Mouse (Mus musculus): ENCODE measurements around the gene Bsg. TPM values are rescaled to one million over a fixed set of nuclear protein-coding genes. Genes with fewer than 3 reads are reported as not detected.

Gene Bsg
- total RNA-seq, 1 experiment: 858 TPM

DNA sequence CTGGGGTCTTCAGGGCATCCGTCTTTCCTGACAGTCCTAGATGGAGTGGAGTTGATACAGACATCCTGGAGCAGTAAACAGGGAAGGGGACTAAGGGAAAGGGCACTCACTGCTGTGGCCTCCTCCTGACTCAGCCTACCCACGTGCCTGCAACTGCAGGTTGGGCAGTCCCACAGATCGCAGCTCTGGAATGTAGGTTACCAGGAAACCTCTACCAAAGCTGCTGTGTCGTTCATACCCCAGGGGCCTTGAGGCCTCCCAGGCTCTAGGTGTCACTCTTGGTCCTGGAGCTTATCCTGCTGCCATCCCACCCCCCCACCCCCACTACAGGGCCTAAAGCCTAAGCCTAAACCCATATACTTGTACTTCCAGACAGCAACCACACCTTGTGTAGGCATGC is 3.5 kb downstream of the Bsg start:
- H3K4me1 ChIP-seq (ENCODE audit: control insufficient read depth in 2 of 2, insufficient read depth in 2 of 2, low read length in 2 of 2, poor library complexity in 1 of 2): peaks cover 9 to 22% of the 10 kb centered on the region in 2 experiments; a peak in 3 of 4 replicates
- in situ Hi-C loops (cut with MboI; ENCODE audit: low sequenced_read_pairs in 2 of 2, unreplicated experiment in 2 of 2): no loop called here

DNA sequence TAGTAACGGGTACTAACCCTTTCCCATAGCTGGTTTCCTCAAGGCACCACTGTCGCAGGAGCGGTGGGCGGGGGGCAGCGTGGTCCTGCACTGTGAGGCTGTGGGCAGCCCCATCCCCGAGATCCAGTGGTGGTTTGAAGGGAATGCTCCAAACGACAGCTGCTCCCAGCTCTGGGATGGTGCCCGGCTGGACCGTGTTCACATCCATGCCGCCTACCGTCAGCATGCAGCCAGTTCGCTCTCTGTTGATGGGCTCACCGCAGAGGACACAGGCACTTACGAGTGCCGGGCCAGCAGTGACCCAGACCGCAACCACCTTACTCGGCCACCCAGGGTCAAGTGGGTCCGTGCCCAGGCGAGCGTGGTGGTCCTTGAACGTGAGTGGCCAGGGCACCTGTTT is 4.4 kb downstream of the Bsg start:
- H3K36me3 ChIP-seq (ENCODE audit: control insufficient read depth, insufficient read depth, low read length, poor library complexity, severe bottlenecking): peaks cover 45% of the 10 kb centered on the region
- H3K27ac ChIP-seq (ENCODE audit: insufficient read depth, low read depth, low read length, poor library complexity, severe bottlenecking): no peak overlapping the region
- H3K4me3 ChIP-seq (ENCODE audit: insufficient read depth in 1 of 2, low read depth in 1 of 2, low read length in 2 of 2, poor library complexity in 1 of 2, severe bottlenecking in 1 of 2): peak overlapping the region in 1 of 2 experiments; percentile 24; a peak in 2 of 4 replicates
- DNase-seq (ENCODE audit: low read depth, low spot score): no peak
- peaks cover 9 to 22% of the 10 kb centered on the region in 2 experiments; a peak in 3 of 4 replicates for H3K4me1 ChIP-seq (ENCODE audit: control insufficient read depth in 2 of 2, insufficient read depth in 2 of 2, low read length in 2 of 2, poor library complexity in 1 of 2)
- no peaks in the 10 kb centered on the region for H3K9me3 ChIP-seq (ENCODE audit: control insufficient read depth, insufficient read depth, low read depth, low read length)
- TF ChIP-seq HCFC1 (IDR thresholded peaks at IDR 0.05; ENCODE audit: borderline replicate concordance, insufficient read depth, low read length): no peak
- peak overlapping the region; percentile 16; the same call in 1 of the 2 replicates for H3K9ac ChIP-seq (ENCODE audit: insufficient read depth, low read depth, low read length, poor library complexity, severe bottlenecking)
- in situ Hi-C loops (cut with MboI; ENCODE audit: low sequenced_read_pairs in 2 of 2, unreplicated experiment in 2 of 2): no loop called here

More for the DNA sequence above, 3.5 kb downstream of the Bsg start:
- DNase-seq (ENCODE audit: low read depth, low spot score): no peak
- Histone ChIP-seq H3K27ac (ENCODE audit: insufficient read depth, low read depth, low read length, poor library complexity, severe bottlenecking) (peak overlapping the region; percentile 7; the same call in 1 of the 2 replicates), H3K9ac (ENCODE audit: insufficient read depth, low read depth, low read length, poor library complexity, severe bottlenecking) (peak overlapping the region; percentile 24; the same call in 1 of the 2 replicates), H3K9me3 (ENCODE audit: control insufficient read depth, insufficient read depth, low read depth, low read length) (no peaks in the 10 kb centered on the region), H3K4me3 (ENCODE audit: insufficient read depth in 1 of 2, low read depth in 1 of 2, low read length in 2 of 2, poor library complexity in 1 of 2, severe bottlenecking in 1 of 2) (0 out of 4 replicates have a peak overlapping the region, but pooled peaks of 1 of the 2 experiments have one; percentile 4), H3K36me3 (ENCODE audit: control insufficient read depth, insufficient read depth, low read length, poor library complexity, severe bottlenecking) (peaks cover 45% of the 10 kb centered on the region)
- TF ChIP-seq CHD2 (IDR thresholded peaks at IDR 0.05; ENCODE audit: low read depth, low read length) (no peak), ZNF384 (IDR thresholded peaks at IDR 0.05; ENCODE audit: low read depth, low read length) (no peak), HCFC1 (IDR thresholded peaks at IDR 0.05; ENCODE audit: borderline replicate concordance, insufficient read depth, low read length) (no peak)

DNA sequence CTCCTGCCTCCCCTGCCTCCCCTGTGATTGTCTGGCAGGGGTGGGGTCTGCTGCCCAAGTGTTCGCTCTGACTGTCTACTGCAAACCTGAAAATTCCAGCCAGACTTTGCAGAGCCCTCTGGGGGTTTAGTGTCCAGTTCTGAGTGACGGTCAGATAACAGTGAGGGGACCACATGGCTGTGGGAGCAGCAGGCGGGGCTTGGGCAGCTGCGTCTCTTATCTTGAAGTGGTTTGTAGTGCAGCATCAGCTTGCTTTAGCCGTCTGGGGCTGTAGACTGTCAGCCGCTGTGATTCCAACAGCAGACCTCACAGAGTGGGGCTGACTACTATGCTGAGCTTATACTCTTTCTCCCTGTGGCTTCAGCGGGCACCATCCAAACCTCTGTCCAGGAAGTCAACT is 5.0 kb downstream of the Bsg start:
- no peak for DNase-seq (ENCODE audit: low read depth, low spot score)
- Histone ChIP-seq H3K9me3 (ENCODE audit: control insufficient read depth, insufficient read depth, low read depth, low read length) (no peaks in the 10 kb centered on the region), H3K36me3 (ENCODE audit: control insufficient read depth, insufficient read depth, low read length, poor library complexity, severe bottlenecking) (peaks cover 45% of the 10 kb centered on the region), H3K9ac (ENCODE audit: insufficient read depth, low read depth, low read length, poor library complexity, severe bottlenecking) (no peak overlapping the region), H3K27ac (ENCODE audit: insufficient read depth, low read depth, low read length, poor library complexity, severe bottlenecking) (no peak overlapping the region), H3K4me3 (ENCODE audit: insufficient read depth in 1 of 2, low read depth in 1 of 2, low read length in 2 of 2, poor library complexity in 1 of 2, severe bottlenecking in 1 of 2) (no peak overlapping the region; a peak in 1 of 4 replicates), H3K4me1 (ENCODE audit: control insufficient read depth in 2 of 2, insufficient read depth in 2 of 2, low read length in 2 of 2, poor library complexity in 1 of 2) (peaks cover 9 to 22% of the 10 kb centered on the region in 2 experiments; a peak in 3 of 4 replicates)
- TF ChIP-seq CHD2 (IDR thresholded peaks at IDR 0.05; ENCODE audit: low read depth, low read length) (no peak), ZNF384 (IDR thresholded peaks at IDR 0.05; ENCODE audit: low read depth, low read length) (no peak), ZC3H11A (IDR thresholded peaks at IDR 0.05; ENCODE audit: borderline replicate concordance, low read depth, low read length) (no peak)
- in situ Hi-C loops (cut with MboI; ENCODE audit: low sequenced_read_pairs in 2 of 2, unreplicated experiment in 2 of 2): no loop called here

DNA sequence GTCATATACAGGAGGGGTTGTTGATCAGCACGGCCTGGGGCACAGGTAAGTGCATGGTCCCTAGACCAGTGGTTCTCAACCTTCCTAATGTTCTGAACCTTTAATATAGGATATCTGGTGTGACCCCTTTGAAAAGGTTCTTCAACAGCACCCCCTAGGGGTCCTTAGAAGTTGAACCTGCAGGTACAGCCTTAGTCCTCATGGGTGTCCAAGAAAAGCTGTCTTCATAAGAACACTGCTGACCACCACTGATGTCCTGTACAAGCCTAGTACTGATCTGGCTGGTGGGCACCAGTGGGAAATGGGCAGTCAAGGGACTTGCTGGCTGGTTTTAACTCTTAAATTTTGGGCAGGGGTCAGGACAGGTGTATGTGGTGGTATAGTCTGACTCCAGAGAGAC is 7.7 kb downstream of the Bsg start:
- Histone ChIP-seq H3K4me3 (ENCODE audit: insufficient read depth in 1 of 2, low read depth in 1 of 2, low read length in 2 of 2, poor library complexity in 1 of 2, severe bottlenecking in 1 of 2) (no peak overlapping the region), H3K9me3 (ENCODE audit: control insufficient read depth, insufficient read depth, low read depth, low read length) (no peaks in the 10 kb centered on the region), H3K36me3 (ENCODE audit: control insufficient read depth, insufficient read depth, low read length, poor library complexity, severe bottlenecking) (peaks cover 40% of the 10 kb centered on the region), H3K4me1 (ENCODE audit: control insufficient read depth in 2 of 2, insufficient read depth in 2 of 2, low read length in 2 of 2, poor library complexity in 1 of 2) (peaks cover 4 to 13% of the 10 kb centered on the region in 2 experiments; a peak in 3 of 4 replicates), H3K27ac (ENCODE audit: insufficient read depth, low read depth, low read length, poor library complexity, severe bottlenecking) (no peak overlapping the region), H3K9ac (ENCODE audit: insufficient read depth, low read depth, low read length, poor library complexity, severe bottlenecking) (no peak overlapping the region)
- no peak for TF ChIP-seq CHD2 (IDR thresholded peaks at IDR 0.05; ENCODE audit: low read depth, low read length)
- TF ChIP-seq ZC3H11A (IDR thresholded peaks at IDR 0.05; ENCODE audit: borderline replicate concordance, low read depth, low read length): no peak
- no peak for TF ChIP-seq HCFC1 (IDR thresholded peaks at IDR 0.05; ENCODE audit: borderline replicate concordance, insufficient read depth, low read length)
- no peak for TF ChIP-seq MAFK (IDR thresholded peaks at IDR 0.05; ENCODE audit: insufficient read depth, low read depth, low read length)
- TF ChIP-seq ZNF384 (IDR thresholded peaks at IDR 0.05; ENCODE audit: low read depth, low read length): no peak
- in situ Hi-C loops (cut with MboI; ENCODE audit: low sequenced_read_pairs in 2 of 2, unreplicated experiment in 2 of 2): no loop called here
- no peak for DNase-seq (ENCODE audit: low read depth, low spot score)

DNA sequence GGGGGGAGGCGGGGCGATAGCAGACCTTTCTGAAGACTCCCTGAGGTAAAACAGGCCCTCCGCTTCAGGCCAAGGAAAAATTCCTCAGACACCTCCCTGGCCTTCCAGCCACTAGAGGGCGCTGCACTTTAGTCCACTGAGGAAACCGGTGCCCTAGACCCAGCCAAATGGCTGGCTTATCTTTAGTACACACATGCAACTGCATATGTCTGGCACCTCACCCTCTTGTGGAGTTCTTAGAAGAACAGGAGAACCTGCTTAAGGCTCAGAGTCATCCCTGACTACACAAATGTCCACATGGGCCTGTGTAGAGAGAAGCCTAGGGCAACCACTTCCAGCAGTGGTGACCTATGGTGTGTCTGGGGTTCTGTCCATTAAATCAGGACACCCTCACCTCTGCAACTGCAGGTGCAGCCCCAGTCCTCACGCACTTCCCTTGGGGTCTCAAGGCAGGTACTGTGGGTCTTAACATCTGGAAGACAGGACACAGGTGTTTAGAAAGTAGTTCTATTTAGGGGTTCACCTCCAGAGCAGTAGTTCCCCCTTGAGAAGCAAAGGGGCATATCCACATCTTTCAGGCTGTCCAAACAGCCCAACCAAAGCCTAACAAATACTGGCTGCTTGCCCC is 8.3 kb downstream of the Bsg start:
- H3K4me3 ChIP-seq (ENCODE audit: insufficient read depth in 1 of 2, low read depth in 1 of 2, low read length in 2 of 2, poor library complexity in 1 of 2, severe bottlenecking in 1 of 2): no peak overlapping the region
- peaks cover under 1 to 8% of the 10 kb centered on the region in 2 experiments; a peak in 2 of 4 replicates for H3K4me1 ChIP-seq (ENCODE audit: control insufficient read depth in 2 of 2, insufficient read depth in 2 of 2, low read length in 2 of 2, poor library complexity in 1 of 2)
- in situ Hi-C loops (cut with MboI; ENCODE audit: low sequenced_read_pairs in 2 of 2, unreplicated experiment in 2 of 2): no loop called here
- TF ChIP-seq ZNF384 (IDR thresholded peaks at IDR 0.05; ENCODE audit: low read depth, low read length) (no peak), CHD2 (IDR thresholded peaks at IDR 0.05; ENCODE audit: low read depth, low read length) (no peak), HCFC1 (IDR thresholded peaks at IDR 0.05; ENCODE audit: borderline replicate concordance, insufficient read depth, low read length) (no peak), ZC3H11A (IDR thresholded peaks at IDR 0.05; ENCODE audit: borderline replicate concordance, low read depth, low read length) (no peak)
- H3K9me3 ChIP-seq (ENCODE audit: control insufficient read depth, insufficient read depth, low read depth, low read length): no peaks in the 10 kb centered on the region
- no peak overlapping the region for H3K27ac ChIP-seq (ENCODE audit: insufficient read depth, low read depth, low read length, poor library complexity, severe bottlenecking)
- H3K9ac ChIP-seq (ENCODE audit: insufficient read depth, low read depth, low read length, poor library complexity, severe bottlenecking): no peak overlapping the region
- peak; percentile 89 for DNase-seq (ENCODE audit: low read depth, low spot score)
- H3K36me3 ChIP-seq (ENCODE audit: control insufficient read depth, insufficient read depth, low read length, poor library complexity, severe bottlenecking): peaks cover 37% of the 10 kb centered on the region
